Mouse (Mus musculus): Measurements from ENCODE around the gene Chil1. TPM values are rescaled to one million over a fixed set of nuclear protein-coding genes. Genes with fewer than 3 reads are reported as not detected.

The Chil1 gene
- total RNA-seq, 1 experiment from 2014 or later = 16.0 TPM

- no peak for ATAC-seq (replicated peaks in 1 of 2; ENCODE audit: insufficient read depth in 1 of 2, low FRiP score in 2 of 2, low TSS enrichment in 1 of 2, low read depth in 1 of 2, poor library complexity in 2 of 2, severe bottlenecking in 2 of 2)
These were observed 35.1 kb downstream of the Chil1 start for GRCm38 (mm10) chr1:134217028-134217481.

GRCm38 (mm10) chr1:134217942-134218341 lies 36.0 kb downstream of the Chil1 start:
- ATAC-seq (replicated peaks in 1 of 2; ENCODE audit: insufficient read depth in 1 of 2, low FRiP score in 2 of 2, low TSS enrichment in 1 of 2, low read depth in 1 of 2, poor library complexity in 2 of 2, severe bottlenecking in 2 of 2) = no peak

- ATAC-seq (replicated peaks in 1 of 2; ENCODE audit: insufficient read depth in 1 of 2, low FRiP score in 2 of 2, low TSS enrichment in 1 of 2, low read depth in 1 of 2, poor library complexity in 2 of 2, severe bottlenecking in 2 of 2) = no peak
These were observed 37.6 kb downstream of the Chil1 start for GRCm38 (mm10) chr1:134219608-134220007.

GRCm38 (mm10) chr1:134221172-134221571 lies 39.2 kb downstream of the Chil1 start:
- no peak for ATAC-seq (replicated peaks in 1 of 2; ENCODE audit: insufficient read depth in 1 of 2, low FRiP score in 2 of 2, low TSS enrichment in 1 of 2, low read depth in 1 of 2, poor library complexity in 2 of 2, severe bottlenecking in 2 of 2)

GRCm38 (mm10) chr1:134222122-134223055 lies 40.4 kb downstream of the Chil1 start:
- 0 out of 4 replicates have a peak, but pooled peaks of 1 of the 2 experiments have one; percentile 14 for ATAC-seq (replicated peaks in 1 of 2; ENCODE audit: insufficient read depth in 1 of 2, low FRiP score in 2 of 2, low TSS enrichment in 1 of 2, low read depth in 1 of 2, poor library complexity in 2 of 2, severe bottlenecking in 2 of 2)

GRCm38 (mm10) chr1:134224649-134225227 lies 42.8 kb downstream of the Chil1 start:
- ATAC-seq (replicated peaks in 1 of 2; ENCODE audit: insufficient read depth in 1 of 2, low FRiP score in 2 of 2, low TSS enrichment in 1 of 2, low read depth in 1 of 2, poor library complexity in 2 of 2, severe bottlenecking in 2 of 2) = no peak

GRCm38 (mm10) chr1:134225375-134225774 lies 43.4 kb downstream of the Chil1 start:
- ATAC-seq (replicated peaks in 1 of 2; ENCODE audit: insufficient read depth in 1 of 2, low FRiP score in 2 of 2, low TSS enrichment in 1 of 2, low read depth in 1 of 2, poor library complexity in 2 of 2, severe bottlenecking in 2 of 2) = no peak

- no peak for ATAC-seq (replicated peaks in 1 of 2; ENCODE audit: insufficient read depth in 1 of 2, low FRiP score in 2 of 2, low TSS enrichment in 1 of 2, low read depth in 1 of 2, poor library complexity in 2 of 2, severe bottlenecking in 2 of 2)
These were observed 44.8 kb downstream of the Chil1 start for GRCm38 (mm10) chr1:134226739-134227138.

- ATAC-seq (replicated peaks in 1 of 2; ENCODE audit: insufficient read depth in 1 of 2, low FRiP score in 2 of 2, low TSS enrichment in 1 of 2, low read depth in 1 of 2, poor library complexity in 2 of 2, severe bottlenecking in 2 of 2) = no peak
These were observed 48.0 kb downstream of the Chil1 start for GRCm38 (mm10) chr1:134229806-134230575.

- no peak for ATAC-seq (replicated peaks in 1 of 2; ENCODE audit: insufficient read depth in 1 of 2, low FRiP score in 2 of 2, low TSS enrichment in 1 of 2, low read depth in 1 of 2, poor library complexity in 2 of 2, severe bottlenecking in 2 of 2)
These were observed 48.8 kb downstream of the Chil1 start for GRCm38 (mm10) chr1:134230638-134231228.

- no peak for ATAC-seq (replicated peaks in 1 of 2; ENCODE audit: insufficient read depth in 1 of 2, low FRiP score in 2 of 2, low TSS enrichment in 1 of 2, low read depth in 1 of 2, poor library complexity in 2 of 2, severe bottlenecking in 2 of 2)
These were observed 49.3 kb downstream of the Chil1 start for GRCm38 (mm10) chr1:134231270-134231669.

GRCm38 (mm10) chr1:134231681-134232080 lies 49.7 kb downstream of the Chil1 start:
- ATAC-seq (replicated peaks in 1 of 2; ENCODE audit: insufficient read depth in 1 of 2, low FRiP score in 2 of 2, low TSS enrichment in 1 of 2, low read depth in 1 of 2, poor library complexity in 2 of 2, severe bottlenecking in 2 of 2) = no peak

- no peak for ATAC-seq (replicated peaks in 1 of 2; ENCODE audit: insufficient read depth in 1 of 2, low FRiP score in 2 of 2, low TSS enrichment in 1 of 2, low read depth in 1 of 2, poor library complexity in 2 of 2, severe bottlenecking in 2 of 2)
These were observed 50.4 kb downstream of the Chil1 start for GRCm38 (mm10) chr1:134232326-134232725.

GRCm38 (mm10) chr1:134232778-134233531 lies 51.0 kb downstream of the Chil1 start:
- peak; percentile 34 to 44; a peak in 3 of 4 replicates for ATAC-seq (replicated peaks in 1 of 2; ENCODE audit: insufficient read depth in 1 of 2, low FRiP score in 2 of 2, low TSS enrichment in 1 of 2, low read depth in 1 of 2, poor library complexity in 2 of 2, severe bottlenecking in 2 of 2)

- no peak for ATAC-seq (replicated peaks in 1 of 2; ENCODE audit: insufficient read depth in 1 of 2, low FRiP score in 2 of 2, low TSS enrichment in 1 of 2, low read depth in 1 of 2, poor library complexity in 2 of 2, severe bottlenecking in 2 of 2)
These were observed 51.9 kb downstream of the Chil1 start for GRCm38 (mm10) chr1:134233681-134234454.
